Mouse (Mus musculus) hindbrain, embryonic 14.5 days (tissue): ENCODE measurements around the gene Map1s. TPM values are rescaled to one million over a fixed set of nuclear protein-coding genes. Genes with fewer than 3 reads are reported as not detected.
A peak's percentile ranks its signal among the peaks of the same experiment; 100 is the strongest.

Experiments used
- ATAC-seq: fragments of 200-750 bp; cut with Nextera tagmentation; 2 replicates; pipeline ENCODE4 v1.8.0; 2017; ENCODE audit warnings: moderate number of reproducible peaks, mild to moderate bottlenecking, moderate TSS enrichment, moderate library complexity; ENCODE audit not compliant: low FRiP score
- DNase-seq: peaks from one replicate; pipeline ENCODE4 v3.0.0-alpha.2; 2015; ENCODE audit warnings: low spot score
- H3K27ac ChIP-seq: fragments of 300-500 bp; sonication (generic); 2 replicates; pipeline ENCODE4 v1.5.1; 2014; ENCODE audit warnings: mild to moderate bottlenecking, moderate library complexity
- H3K27me3 ChIP-seq: fragments of 300-500 bp; sonication (generic); 2 replicates; pipeline ENCODE4 v1.6.1; 2014; ENCODE audit warnings: mild to moderate bottlenecking, low read length, mixed read lengths; ENCODE audit not compliant: control insufficient read depth, insufficient read depth
- H3K36me3 ChIP-seq: fragments of 300-500 bp; sonication (generic); replicated peaks from 2 replicates; pipeline ENCODE4 v1.6.1; 2014; ENCODE audit not compliant: control insufficient read depth, insufficient read depth
- H3K4me1 ChIP-seq: fragments of 300-500 bp; sonication (generic); replicated peaks from 2 replicates; pipeline ENCODE4 v1.6.1; 2014; ENCODE audit warnings: antibody characterized with exemption, low read length, mixed read lengths; ENCODE audit not compliant: control insufficient read depth, insufficient read depth
- H3K4me2 ChIP-seq: fragments of 300-500 bp; sonication (generic); replicated peaks from 2 replicates; pipeline ENCODE4 v1.6.1; 2014; ENCODE audit warnings: mild to moderate bottlenecking, moderate library complexity
- H3K4me3 ChIP-seq: fragments of 300-500 bp; sonication (generic); replicated peaks from 2 replicates; pipeline ENCODE4 v1.5.1; 2014; ENCODE audit warnings: mild to moderate bottlenecking, low read length
- H3K9ac ChIP-seq: fragments of 300-500 bp; sonication (generic); 2 replicates; pipeline ENCODE4 v1.6.1; 2014
- H3K9me3 ChIP-seq: fragments of 300-500 bp; sonication (generic); 2 replicates; pipeline ENCODE4 v1.6.1; 2016; ENCODE audit warnings: low read length; ENCODE audit not compliant: control insufficient read depth
- WGBS: fragments of 180-500 bp; shearing (Covaris S2); extraction: QIAGEN DNeasy Blood & Tissue Kit; methylation state at CpG from one replicate; pipeline ENCODE4 v1.1.7; 2014; 5-methylcytosine and 5-hydroxymethylcytosine counted together
- polyA plus RNA-seq: library from polyadenylated mRNA; unstranded; fragments of >200 nt; fragmentation: Nextera tagmentation; extraction: Ambion mirVana; gene quantifications from 2 replicates; pipeline ENCODE4 v1.2.1, GENCODE M21; 2014

Map1s gene
- polyA plus RNA-seq, 1 experiment from 2014 or later: 51.4 TPM

- Histone ChIP-seq H3K27me3 (no peaks in the 10 kb centered on the region), H3K4me1 (peaks cover 14% of the 10 kb centered on the region), H3K4me3 (peak within 1 kb of the TSS; percentile 67), H3K9me3 (no peaks in the 10 kb centered on the region), H3K9ac (peak within 1 kb of the TSS; percentile 69), H3K36me3 (no peaks in the 10 kb centered on the region; the same call in 1 of the 2 replicates), H3K27ac (peak within 1 kb of the TSS; percentile 96), H3K4me2 (peak within 1 kb of the TSS; percentile 71)
- peak; percentile 88 for ATAC-seq
- peak; percentile 97 for DNase-seq
- 1% methylated on average over 46 of the region's 46 CpGs for WGBS
These were observed 32.3 kb upstream of the Map1s start, which contains the start of gene Ccdc124 for GRCm38 (mm10) chr8:70873364-70873985. Ccdc124 (minus strand) TSS chr8:70873935.

GRCm38 (mm10) chr8:70874441-70874840, 31.3 kb upstream of the Map1s start:
- Histone ChIP-seq H3K4me1 (peaks cover 5% of the 10 kb centered on the region; the same call in 1 of the 2 replicates), H3K27me3 (no peaks in the 10 kb centered on the region), H3K4me2 (no peak overlapping the region), H3K4me3 (no peak overlapping the region), H3K9ac (no peak overlapping the region; the same call in 1 of the 2 replicates), H3K9me3 (no peaks in the 10 kb centered on the region), H3K27ac (0 out of 2 replicates have a peak overlapping the region, but pooled peaks have one; percentile 96), H3K36me3 (no peaks in the 10 kb centered on the region)
- WGBS: 88% methylated on average over 13 of the region's 13 CpGs
- ATAC-seq: no peak
- DNase-seq: no peak

DNA sequence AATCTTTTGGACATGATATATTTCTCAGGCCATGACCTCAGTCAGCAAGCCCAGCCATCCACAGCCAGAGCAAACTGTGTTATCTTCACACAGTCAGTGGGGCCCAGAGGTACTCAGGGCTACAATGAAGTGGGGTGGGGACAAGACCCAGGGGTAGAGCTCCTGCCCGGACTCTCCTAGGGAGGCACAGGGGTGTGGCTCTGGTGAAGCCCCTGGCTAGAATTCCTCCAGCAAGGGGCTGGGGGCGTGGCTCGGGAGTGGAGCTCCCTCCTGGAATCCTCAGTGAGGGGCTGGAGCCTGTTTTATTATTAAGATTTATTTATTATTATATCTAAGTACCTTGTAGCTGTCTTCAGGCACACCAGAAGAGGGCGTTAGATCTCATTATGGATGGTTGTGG, 29.4 kb upstream of the Map1s start:
- Histone ChIP-seq H3K9ac (no peak overlapping the region), H3K4me1 (peaks cover 5% of the 10 kb centered on the region; the same call in 1 of the 2 replicates), H3K4me2 (no peak overlapping the region), H3K4me3 (no peak overlapping the region), H3K36me3 (no peaks in the 10 kb centered on the region), H3K9me3 (no peaks in the 10 kb centered on the region), H3K27ac (no peak overlapping the region), H3K27me3 (no peaks in the 10 kb centered on the region)
- no peak for DNase-seq
- no peak for ATAC-seq
- WGBS: 75% methylated on average over 4 of the region's 4 CpGs

DNA sequence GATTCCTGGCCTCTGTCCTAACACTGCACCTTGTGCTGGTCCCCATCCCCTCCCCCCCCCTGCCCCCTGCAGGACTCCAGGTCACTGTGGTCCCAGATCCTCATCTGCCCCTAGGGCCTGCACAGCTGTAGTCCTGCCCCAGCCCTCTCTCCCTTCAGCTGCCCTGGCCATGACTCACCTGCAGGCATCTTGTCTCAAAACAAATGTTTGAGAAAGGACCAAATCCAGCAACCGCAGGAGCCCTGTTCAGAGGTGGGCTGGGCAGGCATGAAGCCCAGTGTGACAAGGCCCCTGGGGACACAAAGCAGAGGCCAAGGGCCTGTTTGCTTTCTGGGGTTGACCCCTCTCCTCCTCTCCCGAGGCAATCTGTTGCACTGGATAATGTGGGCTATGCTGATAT, 27.6 kb upstream of the Map1s start:
- Histone ChIP-seq H3K4me3 (no peak overlapping the region), H3K4me2 (no peak overlapping the region), H3K4me1 (no peaks in the 10 kb centered on the region), H3K27me3 (no peaks in the 10 kb centered on the region), H3K9me3 (no peaks in the 10 kb centered on the region), H3K27ac (no peak overlapping the region), H3K36me3 (no peaks in the 10 kb centered on the region), H3K9ac (no peak overlapping the region)
- DNase-seq (no peak), ATAC-seq (no peak)
- WGBS: 54% methylated on average over 2 of the region's 2 CpGs

- DNase-seq (no peak), ATAC-seq (no peak)
- H3K4me2 ChIP-seq: no peak overlapping the region
- no peak overlapping the region for H3K9ac ChIP-seq
- no peak overlapping the region for H3K27ac ChIP-seq
- H3K27me3 ChIP-seq: no peaks in the 10 kb centered on the region
- H3K4me3 ChIP-seq: no peak overlapping the region
- H3K36me3 ChIP-seq: no peaks in the 10 kb centered on the region
- H3K9me3 ChIP-seq: no peaks in the 10 kb centered on the region
- no peaks in the 10 kb centered on the region for H3K4me1 ChIP-seq
- 44% methylated on average over 4 of the region's 4 CpGs for WGBS
These were observed 26.2 kb upstream of the Map1s start for GRCm38 (mm10) chr8:70879500-70879899.

DNA sequence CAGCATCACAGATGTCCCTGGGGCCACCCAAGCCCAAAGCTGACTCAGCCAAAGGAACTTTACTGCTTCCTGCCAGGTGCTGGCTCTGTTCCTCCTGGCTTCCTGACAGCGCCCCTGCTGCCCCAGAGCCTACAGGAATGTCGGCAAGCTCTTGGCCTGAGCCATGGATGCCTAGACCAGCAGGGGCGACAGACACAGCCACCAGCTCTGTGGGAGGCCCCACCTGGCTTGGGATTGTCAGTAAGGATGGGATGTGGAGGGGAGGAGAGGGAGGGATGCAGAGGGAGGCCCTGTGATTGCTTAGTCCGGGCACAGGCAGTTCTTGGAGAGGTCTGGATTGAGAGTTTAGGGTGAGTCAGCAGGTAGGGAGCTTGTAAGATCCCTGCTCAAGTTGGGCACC, 25.6 kb upstream of the Map1s start:
- no peak overlapping the region for H3K27ac ChIP-seq
- WGBS: 17% methylated on average over 4 of the region's 4 CpGs
- no peak for DNase-seq
- no peaks in the 10 kb centered on the region for H3K36me3 ChIP-seq
- H3K9ac ChIP-seq: 0 out of 2 replicates have a peak overlapping the region, but pooled peaks have one; percentile 11
- H3K27me3 ChIP-seq: no peaks in the 10 kb centered on the region
- H3K4me1 ChIP-seq: no peaks in the 10 kb centered on the region
- no peak overlapping the region for H3K4me2 ChIP-seq
- no peak overlapping the region for H3K4me3 ChIP-seq
- H3K9me3 ChIP-seq: no peaks in the 10 kb centered on the region
- ATAC-seq: no peak

DNA sequence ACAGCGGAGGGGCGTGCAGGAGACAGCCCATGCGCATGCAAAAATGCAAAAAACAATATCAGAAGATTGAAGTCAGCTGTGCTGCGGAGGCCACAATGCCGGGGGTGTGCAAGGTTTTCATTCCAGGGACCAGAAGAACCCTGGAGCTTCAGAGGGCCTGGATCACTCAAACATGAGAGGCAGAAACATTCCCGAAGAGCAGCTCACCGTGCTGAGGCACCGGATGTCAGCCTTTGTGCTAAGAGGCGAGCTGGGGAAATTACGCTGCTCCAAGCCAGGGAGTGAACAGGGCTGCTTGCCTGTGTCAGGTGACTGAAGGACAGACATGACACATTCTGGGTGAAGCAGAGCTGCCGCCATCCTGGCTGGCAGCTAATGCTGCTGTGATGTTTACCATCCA, 25.2 kb upstream of the Map1s start:
- DNase-seq: no peak
- no peak overlapping the region for H3K4me2 ChIP-seq
- 38% methylated on average over 11 of the region's 11 CpGs for WGBS
- no peak overlapping the region for H3K4me3 ChIP-seq
- H3K27ac ChIP-seq: no peak overlapping the region
- ATAC-seq: no peak
- no peaks in the 10 kb centered on the region for H3K9me3 ChIP-seq
- no peak overlapping the region for H3K9ac ChIP-seq
- no peaks in the 10 kb centered on the region for H3K4me1 ChIP-seq
- no peaks in the 10 kb centered on the region for H3K36me3 ChIP-seq
- H3K27me3 ChIP-seq: no peaks in the 10 kb centered on the region

DNA sequence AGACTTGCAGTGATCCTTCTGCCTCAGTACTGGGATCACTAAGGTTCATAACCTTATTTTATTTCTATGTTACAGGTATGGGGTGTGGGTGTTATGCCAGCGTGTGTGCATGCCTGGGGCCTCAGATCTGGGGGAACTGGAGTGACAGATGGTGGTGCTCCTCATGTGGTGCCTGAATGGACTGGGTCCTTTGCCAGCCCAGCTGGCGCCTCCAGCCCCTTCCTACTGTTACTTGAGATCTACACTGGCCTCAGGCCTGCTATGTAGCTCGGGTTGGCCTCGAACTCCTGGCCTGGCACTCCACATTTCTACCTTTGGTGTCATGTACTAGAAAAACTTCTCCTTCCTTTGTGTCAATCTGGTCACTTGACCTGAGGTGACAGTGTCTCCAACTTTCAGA, 21.5 kb upstream of the Map1s start:
- H3K4me3 ChIP-seq: no peak overlapping the region
- WGBS: 80% methylated on average over 4 of the region's 4 CpGs
- 0 out of 2 replicates have a peak, but pooled peaks cover 3% of the 10 kb centered on the region for H3K9me3 ChIP-seq
- DNase-seq: no peak
- H3K27me3 ChIP-seq: no peaks in the 10 kb centered on the region
- H3K9ac ChIP-seq: no peak overlapping the region
- no peak for ATAC-seq
- no peaks in the 10 kb centered on the region for H3K36me3 ChIP-seq
- H3K27ac ChIP-seq: no peak overlapping the region
- H3K4me1 ChIP-seq: no peaks in the 10 kb centered on the region
- no peak overlapping the region for H3K4me2 ChIP-seq

GRCm38 (mm10) chr8:70884683-70885082, 21.0 kb upstream of the Map1s start:
- ATAC-seq: no peak
- Histone ChIP-seq H3K27me3 (no peaks in the 10 kb centered on the region), H3K9me3 (0 out of 2 replicates have a peak, but pooled peaks cover 3% of the 10 kb centered on the region), H3K4me3 (no peak overlapping the region), H3K4me2 (no peak overlapping the region), H3K36me3 (no peaks in the 10 kb centered on the region), H3K4me1 (no peaks in the 10 kb centered on the region), H3K27ac (no peak overlapping the region), H3K9ac (no peak overlapping the region)
- 92% methylated on average over 10 of the region's 10 CpGs for WGBS
- no peak for DNase-seq
